Mouse (Mus musculus): ENCODE data around the gene Vezt.

The Vezt gene

GRCm38 (mm10) chr10:93909015-93909414 is 126.6 kb downstream of the Vezt start:
- no peak for DNase-seq

DNA sequence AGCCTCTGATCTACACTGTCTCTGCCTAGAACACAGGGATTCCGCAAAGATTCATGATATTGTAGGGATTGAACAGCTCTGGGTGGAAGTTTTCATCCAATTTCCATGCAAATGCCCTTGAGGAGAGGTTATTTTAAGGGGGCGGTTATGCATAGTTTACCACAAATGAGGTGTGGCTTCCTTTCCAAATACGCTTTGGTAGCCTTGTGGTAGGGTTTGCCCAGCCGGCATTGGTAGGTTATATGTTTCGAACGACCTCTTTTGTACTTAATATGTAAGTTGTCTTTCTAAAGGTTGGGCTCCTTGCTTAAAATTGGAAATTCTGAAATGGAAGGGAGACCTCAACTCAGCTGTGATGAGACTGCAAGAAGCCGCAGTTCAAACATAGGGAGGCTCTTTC is 127.1 kb downstream of the Vezt start:
- no peak for DNase-seq

DNA sequence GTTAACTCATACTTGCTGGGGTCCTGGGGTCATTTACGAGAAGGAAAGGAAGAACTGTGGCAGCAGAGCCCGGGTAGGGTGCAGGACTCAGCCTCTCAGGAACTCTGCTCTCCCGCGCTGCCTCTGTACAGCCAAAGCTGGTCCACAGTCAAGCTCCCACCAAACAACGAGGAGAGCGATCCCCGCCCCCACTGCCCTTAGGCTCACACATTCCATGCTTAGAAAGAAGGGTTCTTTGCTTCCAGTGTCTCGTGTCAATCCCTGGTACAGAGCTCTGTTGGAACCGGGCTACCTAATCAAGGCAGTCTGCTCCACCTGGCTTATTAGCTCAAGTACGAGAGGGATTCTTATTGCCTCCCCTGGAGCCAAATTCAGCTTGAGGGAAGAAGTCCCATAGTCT is 128.2 kb downstream of the Vezt start:
- no peak for DNase-seq

- DNase-seq = no peak
Measured at GRCm38 (mm10) chr10:93899907-93900306, 135.7 kb downstream of the Vezt start.

DNA sequence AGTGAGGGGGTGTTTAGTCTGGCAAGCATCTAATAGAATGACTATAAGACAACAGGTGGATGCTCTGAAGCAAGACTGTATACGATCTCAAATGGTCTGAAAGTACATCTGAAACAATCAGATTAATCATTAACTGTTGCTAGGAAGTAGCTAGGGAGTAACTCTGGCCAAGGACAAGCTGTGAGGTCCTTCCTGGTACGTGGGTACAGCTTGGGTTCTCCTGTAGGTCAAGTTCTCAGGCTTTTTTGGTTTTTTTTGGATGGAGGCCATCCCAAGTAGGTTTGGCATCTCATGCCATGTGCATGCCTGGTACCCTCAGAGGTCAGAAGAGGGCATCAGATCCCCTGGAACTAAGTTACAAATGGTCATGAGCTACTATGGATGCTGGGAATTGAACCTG is 136.3 kb downstream of the Vezt start:
- DNase-seq = no peak

DNA sequence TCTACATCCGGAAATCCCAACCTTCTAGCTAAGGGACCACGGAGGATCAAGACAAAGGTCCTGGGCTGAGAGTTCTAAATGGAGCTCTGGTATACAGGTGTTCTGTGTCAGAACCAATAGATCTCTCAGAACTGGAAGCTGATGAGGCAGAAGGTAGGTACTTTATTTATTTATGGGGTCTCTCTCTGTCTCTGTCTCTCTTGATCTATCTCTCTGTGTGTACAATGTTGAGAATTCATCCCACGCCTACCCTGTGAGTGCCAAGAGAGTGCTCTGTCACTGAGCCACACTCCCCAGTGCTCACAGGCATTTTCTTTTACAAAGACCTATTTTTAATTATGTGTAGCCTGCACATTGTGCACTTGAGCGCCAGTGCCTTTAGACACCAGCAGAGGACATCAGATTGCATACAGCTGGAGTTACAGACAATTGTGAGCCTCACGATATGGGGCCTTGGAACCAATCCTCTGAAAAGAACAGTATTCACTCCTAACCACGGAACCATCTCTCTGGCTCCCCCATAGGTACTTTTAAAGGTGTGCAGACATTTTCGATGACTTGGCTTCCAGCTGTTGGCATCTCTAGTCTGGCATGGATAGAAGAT is 138.5 kb downstream of the Vezt start, which contains the start of gene Metap2:
Gene Metap2, minus strand, starts transcription at position 51 of the 604 bp plus-strand sequence.
- DNase-seq = no peak

GRCm38 (mm10) chr10:93892551-93892950 is 143.1 kb downstream of the Vezt start:
- no peak for DNase-seq

DNA sequence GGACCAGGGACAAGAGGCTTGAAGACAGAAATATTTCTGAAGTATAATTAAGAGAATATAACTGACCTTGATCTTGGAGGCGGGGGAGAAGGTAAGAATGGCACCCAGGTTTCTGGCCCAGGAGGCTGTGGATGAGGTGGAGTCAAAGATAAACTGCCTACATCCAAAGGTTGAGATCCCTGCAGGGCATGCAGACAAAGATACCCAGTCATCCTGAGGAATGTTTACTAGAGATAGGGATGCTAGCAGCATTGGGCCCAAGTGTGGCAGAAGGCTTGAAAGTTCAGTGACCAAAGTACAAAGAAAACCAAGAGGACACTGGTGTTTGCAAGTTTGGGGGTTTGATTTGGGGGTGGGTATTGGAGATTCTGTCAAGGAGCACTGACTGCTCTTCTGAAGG is 144.6 kb downstream of the Vezt start:
- DNase-seq = no peak

GRCm38 (mm10) chr10:93890565-93890964 is 145.1 kb downstream of the Vezt start:
- DNase-seq = no peak

DNA sequence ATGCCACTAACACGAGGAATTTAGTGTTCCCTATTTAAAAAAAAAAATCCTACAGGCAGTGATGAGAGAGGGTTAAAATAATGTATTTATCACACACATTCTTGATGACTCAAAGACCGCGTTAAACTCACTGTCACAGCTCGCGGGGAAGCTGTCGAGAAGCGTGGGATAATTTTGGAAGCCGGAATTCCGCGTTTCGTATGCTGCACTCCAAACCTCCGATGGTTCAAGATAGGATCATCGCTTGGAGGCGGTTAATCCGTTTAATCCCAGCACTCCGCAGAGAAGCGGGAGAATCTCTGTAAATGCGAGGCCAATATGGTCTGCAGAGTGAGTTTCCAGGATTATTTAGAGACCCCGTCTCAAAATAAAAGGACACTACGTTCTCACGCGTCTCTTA is 145.6 kb downstream of the Vezt start:
- peak; percentile 4 for DNase-seq

- DNase-seq = peak; percentile 87
Measured at GRCm38 (mm10) chr10:93889579-93889950, 146.1 kb downstream of the Vezt start.

Data from lung, postnatal 14 days (tissue).